Mouse (Mus musculus): ENCODE data around the gene Cep152. TPM values are rescaled to one million over a fixed set of nuclear protein-coding genes. Genes with fewer than 3 reads are reported as not detected.

The Cep152 gene
- polyA plus RNA-seq, 1 experiment from 2014 or later = 5.9 TPM

DNA sequence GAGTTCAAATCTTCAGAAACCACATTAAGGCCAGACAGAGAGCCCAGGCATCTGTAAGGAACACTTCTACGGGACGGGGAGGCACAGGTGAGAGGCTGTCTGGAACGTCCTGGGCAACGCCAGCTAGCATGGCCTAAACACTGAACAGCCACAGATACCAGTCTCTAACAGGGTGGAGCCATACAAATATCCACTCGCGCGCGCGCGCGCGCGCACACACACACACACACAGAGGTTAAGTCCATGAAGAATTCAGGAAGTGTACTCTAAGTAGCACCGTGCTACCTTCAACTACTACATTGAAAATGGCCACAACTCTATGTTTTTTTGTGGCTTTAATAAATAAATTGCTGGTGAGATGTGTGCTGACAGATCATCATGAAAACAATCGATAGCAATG, 1.7 kb downstream of the Cep152 start:
- Histone ChIP-seq H3K27ac (no peak overlapping the region), H3K4me1 (peaks cover 25% of the 10 kb centered on the region), H3K36me3 (ENCODE audit: poor library complexity, severe bottlenecking) (peaks cover 22% of the 10 kb centered on the region), H3K9me3 (replicated peaks) (no peaks in the 10 kb centered on the region), H3K27me3 (no peaks in the 10 kb centered on the region), H3K4me2 (peak overlapping the region; percentile 72), H3K4me3 (peak overlapping the region; percentile 85; the same call in 1 of the 2 replicates), H3K9ac (peak overlapping the region; percentile 81; the same call in 1 of the 2 replicates)
- WGBS = 96% methylated on average over 15 of the region's 15 CpGs
- no peak for ATAC-seq

DNA sequence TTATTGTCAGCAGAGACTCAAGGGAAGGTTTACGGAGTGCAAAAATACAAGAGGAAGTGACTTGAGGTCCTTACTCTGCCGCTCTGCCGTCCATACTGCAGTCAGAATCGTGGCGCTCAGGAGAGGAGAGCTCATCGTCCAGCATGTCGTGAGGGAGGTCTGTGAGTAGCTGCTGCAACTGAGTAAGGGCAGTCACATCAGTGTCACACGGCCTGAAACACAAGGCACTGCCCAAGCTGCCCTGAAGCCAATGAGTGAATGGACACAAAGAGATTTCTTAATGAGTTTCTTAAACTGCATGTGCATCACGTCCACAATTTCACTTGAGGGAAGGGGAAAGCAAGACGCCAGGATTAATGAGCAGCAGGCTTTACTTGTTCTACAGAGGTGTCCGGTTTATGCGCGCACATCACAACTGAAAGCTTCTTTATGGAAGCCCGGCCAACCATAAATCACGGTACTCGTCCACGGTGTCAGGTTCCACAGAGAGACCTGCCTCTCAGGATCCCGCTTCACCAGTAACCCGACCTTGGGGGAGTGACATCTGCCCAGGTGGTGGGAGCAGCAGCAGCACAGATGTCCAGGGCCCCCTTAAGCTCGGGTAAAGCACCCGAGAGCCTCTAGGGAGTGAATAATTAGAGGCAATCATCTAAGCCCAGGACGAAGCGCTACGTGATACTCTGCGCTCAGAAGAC, 4.6 kb downstream of the Cep152 start:
- no peaks in the 10 kb centered on the region for H3K9me3 ChIP-seq (replicated peaks)
- peaks cover 25% of the 10 kb centered on the region for H3K4me1 ChIP-seq
- 22% methylated on average over 25 of the region's 25 CpGs for WGBS
- H3K27me3 ChIP-seq = no peaks in the 10 kb centered on the region
- H3K36me3 ChIP-seq (ENCODE audit: poor library complexity, severe bottlenecking) = peaks cover 48% of the 10 kb centered on the region
- H3K27ac ChIP-seq = no peak overlapping the region
- H3K4me2 ChIP-seq = peak overlapping the region; percentile 27
- H3K9ac ChIP-seq = 0 out of 2 replicates have a peak overlapping the region, but pooled peaks have one; percentile 3
- no peak overlapping the region for H3K4me3 ChIP-seq
- ATAC-seq = no peak

DNA sequence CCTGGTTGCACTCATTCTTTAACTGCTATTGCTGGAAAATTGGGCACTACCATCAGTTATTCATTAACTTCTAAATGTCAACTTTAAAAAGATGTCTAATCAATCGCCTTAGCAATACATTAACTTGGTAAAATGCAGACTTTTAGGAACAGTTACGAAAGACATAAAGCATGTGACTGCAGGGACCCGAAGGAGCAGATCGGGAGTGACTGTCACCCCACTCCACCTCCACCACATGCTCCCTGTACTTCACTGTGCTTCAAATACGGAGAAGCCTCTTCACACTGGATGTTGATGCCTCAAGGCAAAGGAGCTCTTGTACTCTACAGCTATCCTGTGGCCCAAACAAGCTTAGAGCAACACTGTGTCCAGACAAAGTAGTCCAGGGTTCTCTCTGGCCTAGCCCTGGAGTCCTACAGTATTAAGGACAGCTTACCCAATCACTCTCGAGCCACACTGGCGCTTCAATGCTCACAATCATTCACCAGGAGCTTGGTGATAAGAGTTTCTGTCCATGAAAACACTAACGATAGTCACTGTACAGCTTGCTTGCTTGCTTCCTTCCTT, 9.0 kb downstream of the Cep152 start:
- Histone ChIP-seq H3K36me3 (ENCODE audit: poor library complexity, severe bottlenecking) (peaks cover 79% of the 10 kb centered on the region), H3K27ac (no peak overlapping the region), H3K4me2 (no peak overlapping the region), H3K4me1 (peaks cover 8% of the 10 kb centered on the region), H3K9ac (no peak overlapping the region), H3K4me3 (no peak overlapping the region), H3K27me3 (no peaks in the 10 kb centered on the region), H3K9me3 (replicated peaks) (no peaks in the 10 kb centered on the region)
- ATAC-seq = no peak
- WGBS = 82% methylated on average over 8 of the region's 8 CpGs

DNA sequence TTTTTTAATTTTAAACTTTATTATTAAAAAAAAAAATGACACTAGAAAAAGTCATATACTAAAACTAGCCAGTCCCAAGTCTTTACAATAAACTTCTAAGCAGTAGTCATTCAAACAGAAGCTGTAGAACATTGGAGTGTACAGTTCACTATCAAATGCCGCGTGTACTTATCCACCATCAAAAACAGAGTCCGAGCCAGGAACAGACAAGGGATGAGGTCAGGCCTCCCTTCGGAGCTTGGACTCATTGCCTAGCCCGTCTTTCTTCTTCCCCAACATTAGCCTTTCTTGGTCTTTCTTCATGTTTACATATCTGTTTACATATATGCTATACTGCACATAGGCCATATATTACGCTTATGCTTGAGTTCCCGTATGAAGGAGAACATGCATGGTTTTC, 9.5 kb downstream of the Cep152 start:
- Histone ChIP-seq H3K36me3 (ENCODE audit: poor library complexity, severe bottlenecking) (peaks cover 80% of the 10 kb centered on the region), H3K9me3 (replicated peaks) (no peaks in the 10 kb centered on the region), H3K4me2 (no peak overlapping the region), H3K4me3 (no peak overlapping the region), H3K4me1 (peaks cover 3% of the 10 kb centered on the region), H3K9ac (no peak overlapping the region), H3K27me3 (no peaks in the 10 kb centered on the region), H3K27ac (no peak overlapping the region)
- ATAC-seq = no peak
- WGBS = 96% methylated on average over 7 of the region's 7 CpGs

DNA sequence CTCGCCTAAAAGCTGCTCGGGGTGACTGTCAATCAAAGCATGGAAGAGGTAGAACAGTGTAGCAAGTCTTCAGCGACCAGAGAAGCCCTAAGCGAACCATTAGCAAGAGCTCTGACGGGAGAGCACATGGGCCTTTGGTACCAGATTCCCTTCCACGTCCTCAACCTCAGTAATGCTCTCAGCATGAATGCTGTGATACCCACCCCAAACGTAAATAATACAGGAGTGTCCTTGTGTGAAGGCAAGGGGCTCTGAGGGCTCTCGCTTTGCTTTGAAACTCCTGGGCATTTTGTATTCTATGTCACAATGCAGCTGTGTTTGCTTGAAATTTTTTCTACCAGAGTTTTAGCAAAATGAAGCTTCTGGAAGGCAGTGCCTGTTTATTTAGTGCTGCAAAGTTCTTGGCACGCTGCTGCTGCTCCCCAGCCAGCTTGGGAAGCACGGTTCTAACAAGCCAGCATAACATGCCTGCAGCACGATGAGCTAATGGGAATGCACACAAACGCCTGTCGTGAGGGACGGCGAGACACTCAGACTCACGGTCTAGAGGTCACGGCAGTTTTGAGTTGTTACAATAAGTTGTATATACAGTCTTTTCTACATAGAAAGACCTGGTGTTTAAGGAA, 18.6 kb downstream of the Cep152 start:
- H3K4me3 ChIP-seq = no peak overlapping the region
- H3K27me3 ChIP-seq = no peaks in the 10 kb centered on the region
- WGBS = 84% methylated on average over 17 of the region's 17 CpGs
- no peak overlapping the region for H3K4me2 ChIP-seq
- H3K36me3 ChIP-seq (ENCODE audit: poor library complexity, severe bottlenecking) = peaks cover 67% of the 10 kb centered on the region
- no peak for ATAC-seq
- H3K9me3 ChIP-seq (replicated peaks) = no peaks in the 10 kb centered on the region
- no peak overlapping the region for H3K9ac ChIP-seq
- no peaks in the 10 kb centered on the region for H3K4me1 ChIP-seq
- H3K27ac ChIP-seq = no peak overlapping the region

DNA sequence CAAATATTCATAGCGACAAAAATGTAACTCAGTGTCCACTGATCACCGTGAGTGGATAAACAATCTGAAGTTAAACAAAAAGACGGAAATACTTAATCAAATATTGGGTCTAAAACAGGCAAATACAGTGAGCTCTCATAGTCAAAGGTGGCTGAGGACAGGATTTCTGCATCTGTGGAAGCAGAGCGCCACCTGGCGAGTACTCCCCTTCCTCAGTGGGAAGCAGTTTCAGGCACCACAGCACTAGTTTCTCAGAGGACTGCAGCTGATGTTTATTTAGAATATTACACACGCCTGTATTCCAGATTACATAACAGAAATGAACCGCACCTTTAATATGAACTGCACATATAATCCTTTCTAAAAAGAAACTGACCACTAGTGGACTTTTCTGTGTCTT, 20.3 kb downstream of the Cep152 start:
- 83% methylated on average over 7 of the region's 7 CpGs for WGBS
- Histone ChIP-seq H3K4me2 (no peak overlapping the region), H3K27ac (no peak overlapping the region), H3K9me3 (replicated peaks) (no peaks in the 10 kb centered on the region), H3K4me1 (no peaks in the 10 kb centered on the region), H3K4me3 (no peak overlapping the region), H3K36me3 (ENCODE audit: poor library complexity, severe bottlenecking) (peaks cover 67% of the 10 kb centered on the region), H3K9ac (no peak overlapping the region), H3K27me3 (no peaks in the 10 kb centered on the region)
- no peak for ATAC-seq

DNA sequence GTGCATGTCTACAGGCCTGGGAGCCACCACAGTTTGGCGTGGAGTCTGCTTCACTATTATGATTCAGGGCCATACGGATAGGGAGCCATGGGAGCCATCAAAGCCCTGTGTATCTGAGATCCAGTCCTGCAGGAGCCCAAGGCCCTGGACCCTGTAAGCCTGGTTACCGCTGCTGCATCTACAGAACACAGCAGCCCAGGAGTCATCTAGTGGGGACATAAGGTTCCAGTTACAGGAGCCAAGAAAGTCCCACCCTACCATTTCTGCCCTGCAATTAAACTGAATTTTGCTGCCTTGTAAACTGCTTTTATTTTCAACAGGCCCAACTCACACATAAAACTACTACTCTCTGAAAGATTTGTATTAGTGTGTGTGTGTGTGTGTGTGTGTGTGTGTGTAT, 21.9 kb downstream of the Cep152 start:
- no peak overlapping the region for H3K4me3 ChIP-seq
- WGBS = 95% methylated on average over 3 of the region's 3 CpGs

DNA sequence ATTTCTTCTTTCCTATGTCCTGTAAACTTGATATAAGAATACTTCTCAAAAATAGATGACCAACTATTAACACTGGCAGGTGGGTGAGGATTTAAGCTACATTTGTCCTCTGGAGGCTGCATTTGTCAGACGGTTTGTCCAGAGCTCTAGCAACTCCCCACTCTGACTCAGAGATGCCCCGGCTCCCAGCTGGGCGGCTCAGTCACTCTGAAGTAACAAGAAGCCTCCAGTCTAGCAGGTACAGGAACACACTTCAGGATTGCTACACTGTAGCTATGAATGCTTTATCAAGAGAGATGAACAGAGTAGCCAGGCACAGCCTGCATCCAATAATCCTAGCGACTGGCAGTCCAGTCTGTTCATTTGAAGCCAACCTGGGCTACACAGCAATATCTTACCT, 26.0 kb downstream of the Cep152 start:
- no peak overlapping the region for H3K27ac ChIP-seq
- H3K27me3 ChIP-seq = no peaks in the 10 kb centered on the region
- ATAC-seq = no peak
- no peaks in the 10 kb centered on the region for H3K4me1 ChIP-seq
- no peak overlapping the region for H3K9ac ChIP-seq
- 86% methylated on average over 4 of the region's 4 CpGs for WGBS
- no peak overlapping the region for H3K4me3 ChIP-seq
- H3K4me2 ChIP-seq = no peak overlapping the region
- peaks cover 82% of the 10 kb centered on the region for H3K36me3 ChIP-seq (ENCODE audit: poor library complexity, severe bottlenecking)
- H3K9me3 ChIP-seq (replicated peaks) = no peaks in the 10 kb centered on the region

More for the DNA sequence above, 21.9 kb downstream of the Cep152 start:
- ATAC-seq = no peak
- Histone ChIP-seq H3K9ac (no peak overlapping the region), H3K27ac (no peak overlapping the region), H3K9me3 (replicated peaks) (no peaks in the 10 kb centered on the region), H3K4me1 (no peaks in the 10 kb centered on the region), H3K36me3 (ENCODE audit: poor library complexity, severe bottlenecking) (peaks cover 69% of the 10 kb centered on the region), H3K4me2 (no peak overlapping the region), H3K27me3 (no peaks in the 10 kb centered on the region)

DNA sequence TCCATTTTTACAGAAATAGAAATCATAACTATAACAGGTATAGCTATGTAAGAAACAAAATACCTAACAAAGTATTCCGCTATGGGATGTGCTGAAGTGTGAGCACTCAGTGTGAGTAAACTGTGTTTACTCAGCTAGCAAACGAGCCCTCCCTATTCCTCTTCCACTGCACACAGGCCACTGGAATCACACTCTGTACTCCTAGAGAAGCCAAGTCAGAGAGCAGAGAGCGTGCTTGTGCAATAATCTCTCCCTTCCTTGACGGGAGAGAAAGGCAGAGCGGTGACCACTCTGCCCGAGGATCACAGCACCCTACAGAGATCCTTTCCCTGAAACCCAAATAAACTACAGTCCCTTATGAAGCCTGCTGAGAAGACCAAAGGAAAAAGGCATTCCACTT, 26.7 kb downstream of the Cep152 start:
- Histone ChIP-seq H3K4me2 (no peak overlapping the region), H3K36me3 (ENCODE audit: poor library complexity, severe bottlenecking) (peaks cover 82% of the 10 kb centered on the region), H3K4me3 (no peak overlapping the region), H3K27me3 (no peaks in the 10 kb centered on the region), H3K9me3 (replicated peaks) (no peaks in the 10 kb centered on the region), H3K27ac (no peak overlapping the region), H3K4me1 (no peaks in the 10 kb centered on the region), H3K9ac (no peak overlapping the region)
- WGBS = 77% methylated on average over 6 of the region's 6 CpGs
- ATAC-seq = no peak

DNA sequence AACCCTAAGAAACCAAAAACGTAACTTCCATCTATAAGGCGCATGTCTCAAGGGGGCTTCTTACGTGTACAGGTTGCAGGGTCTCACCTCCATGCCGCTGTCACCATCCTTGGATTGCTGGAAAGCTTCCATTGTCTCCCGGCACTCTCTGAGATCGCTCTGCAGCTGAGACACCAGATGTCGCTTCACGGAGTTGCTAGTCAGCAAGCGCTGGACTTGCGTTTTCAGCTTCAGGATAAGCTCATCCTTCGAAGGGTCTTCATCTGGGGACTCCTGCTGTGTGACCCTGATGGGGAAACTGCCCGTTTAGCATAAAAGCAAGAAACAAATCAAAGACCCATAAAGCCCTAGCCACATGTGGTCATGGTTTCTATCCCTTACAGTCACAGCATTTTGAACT, 30.1 kb downstream of the Cep152 start:
- ATAC-seq = no peak
- 76% methylated on average over 12 of the region's 12 CpGs for WGBS
- no peaks in the 10 kb centered on the region for H3K9me3 ChIP-seq (replicated peaks)
- no peak overlapping the region for H3K9ac ChIP-seq
- no peaks in the 10 kb centered on the region for H3K27me3 ChIP-seq
- no peaks in the 10 kb centered on the region for H3K4me1 ChIP-seq
- no peak overlapping the region for H3K4me2 ChIP-seq
- no peak overlapping the region for H3K4me3 ChIP-seq
- H3K36me3 ChIP-seq (ENCODE audit: poor library complexity, severe bottlenecking) = peaks cover 81% of the 10 kb centered on the region
- no peak overlapping the region for H3K27ac ChIP-seq

DNA sequence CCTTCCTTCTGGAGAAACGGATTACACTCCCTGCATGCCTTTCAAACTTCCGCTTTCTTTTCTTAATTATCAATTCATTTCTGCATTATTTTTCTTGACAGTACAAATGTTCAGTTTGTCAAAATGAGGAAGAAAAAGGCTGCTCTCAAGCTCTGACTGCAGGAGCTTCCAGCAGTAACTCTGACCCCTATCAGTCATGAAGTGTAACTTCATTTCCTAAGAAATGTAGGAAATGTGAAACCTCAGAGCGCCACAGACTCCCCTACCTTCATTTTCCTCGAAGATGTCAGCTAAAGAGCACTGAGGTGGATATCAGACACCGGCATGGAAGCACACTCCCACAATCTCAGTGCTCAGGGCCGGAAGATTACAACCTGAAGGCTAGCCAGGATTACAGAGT, 30.8 kb downstream of the Cep152 start:
- no peak overlapping the region for H3K4me2 ChIP-seq
- H3K36me3 ChIP-seq (ENCODE audit: poor library complexity, severe bottlenecking) = peaks cover 81% of the 10 kb centered on the region
- H3K4me3 ChIP-seq = no peak overlapping the region
- H3K4me1 ChIP-seq = no peaks in the 10 kb centered on the region
- no peak overlapping the region for H3K9ac ChIP-seq
- no peaks in the 10 kb centered on the region for H3K9me3 ChIP-seq (replicated peaks)
- H3K27ac ChIP-seq = no peak overlapping the region
- WGBS = 91% methylated on average over 6 of the region's 6 CpGs
- no peaks in the 10 kb centered on the region for H3K27me3 ChIP-seq
- no peak for ATAC-seq

DNA sequence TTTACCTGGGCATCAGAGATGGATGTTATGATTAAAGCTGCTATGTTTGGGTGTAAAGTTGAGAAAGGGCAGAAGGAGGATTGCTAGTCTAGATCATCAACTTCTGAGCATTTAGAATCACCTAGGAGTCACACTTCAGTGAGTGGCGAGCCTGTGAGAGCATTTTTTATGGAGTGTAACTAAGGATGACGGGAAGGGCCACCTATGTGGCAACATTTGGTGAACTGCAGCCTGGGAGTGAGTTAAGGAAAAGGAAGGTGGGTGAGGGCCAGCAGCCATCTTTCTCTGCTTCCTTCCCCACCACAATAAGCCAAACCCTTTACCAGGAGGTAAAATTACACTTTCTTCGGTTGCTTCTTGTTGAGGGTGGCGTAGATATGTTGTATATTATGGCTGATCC, 33.0 kb downstream of the Cep152 start:
- H3K9me3 ChIP-seq (replicated peaks) = no peaks in the 10 kb centered on the region
- H3K27me3 ChIP-seq = no peaks in the 10 kb centered on the region
- H3K27ac ChIP-seq = no peak overlapping the region
- no peak overlapping the region for H3K4me2 ChIP-seq
- H3K9ac ChIP-seq = no peak overlapping the region
- H3K4me1 ChIP-seq = no peaks in the 10 kb centered on the region
- peaks cover 86% of the 10 kb centered on the region for H3K36me3 ChIP-seq (ENCODE audit: poor library complexity, severe bottlenecking)
- no peak for ATAC-seq
- WGBS = 97% methylated on average over 4 of the region's 4 CpGs
- no peak overlapping the region for H3K4me3 ChIP-seq
